32 mouse cellular contexts compared by ENCODE assay signal in genomic region chr3:112331171-112331570, GRCm38 (mm10).
"Had no signal": no experiment of that assay in that cellular context is flagged by ENCODE, and none has a peak within 500 bp of the region (broad histone marks: within the 10 kb centered on the region; RNA-seq: fewer than 3 reads in every experiment).

No protein-coding gene starts in this region.

- H3K36me3 ChIP-seq: limb, embryonic 10.5 days; limb, embryonic 12.5 days; limb, embryonic 13.5 days; limb, embryonic 15.5 days; liver, embryonic 12.5 days; liver, embryonic 13.5 days; liver, embryonic 15.5 days; lung, embryonic 15.5 days; midbrain, embryonic 10.5 days; midbrain, embryonic 12.5 days; midbrain, embryonic 13.5 days; midbrain, embryonic 15.5 days; neural tube, embryonic 12.5 days had no signal

- H3K27ac ChIP-seq: limb, embryonic 10.5 days; limb, embryonic 12.5 days; limb, embryonic 13.5 days; limb, embryonic 15.5 days; liver, embryonic 12.5 days; liver, embryonic 13.5 days; liver, embryonic 14.5 days; liver, embryonic 15.5 days; lung, embryonic 15.5 days; macrophage; midbrain, embryonic 10.5 days; midbrain, embryonic 12.5 days; midbrain, embryonic 13.5 days; midbrain, embryonic 15.5 days; neural tube, embryonic 12.5 days had no signal

- ATAC-seq: liver, embryonic 12.5 days; liver, postnatal 0 days; lung, postnatal 0 days; midbrain, embryonic 13.5 days; midbrain, embryonic 15.5 days; midbrain, embryonic 16.5 days had no signal

- H3K27me3 ChIP-seq: limb, embryonic 12.5 days; limb, embryonic 13.5 days; limb, embryonic 15.5 days; liver, embryonic 12.5 days; liver, embryonic 13.5 days; liver, embryonic 15.5 days; lung, embryonic 15.5 days; megakaryocyte, embryonic 14.5 days; midbrain, embryonic 12.5 days; midbrain, embryonic 13.5 days; midbrain, embryonic 15.5 days; neural tube, embryonic 12.5 days had no signal

- H3K4me2 ChIP-seq: limb, embryonic 12.5 days; limb, embryonic 13.5 days; limb, embryonic 15.5 days; liver, embryonic 11.5 days; liver, embryonic 12.5 days; liver, embryonic 13.5 days; liver, embryonic 15.5 days; lung, embryonic 14.5 days; lung, embryonic 15.5 days; midbrain, embryonic 11.5 days; midbrain, embryonic 12.5 days; midbrain, embryonic 13.5 days; midbrain, embryonic 15.5 days; neural tube, embryonic 12.5 days had no signal

- H3K9ac ChIP-seq: limb, embryonic 12.5 days; limb, embryonic 13.5 days; limb, embryonic 15.5 days; liver, embryonic 12.5 days; liver, embryonic 13.5 days; liver, embryonic 14.5 days; liver, embryonic 15.5 days; liver, postnatal 0 days; lung, embryonic 14.5 days; lung, embryonic 15.5 days; midbrain, embryonic 12.5 days; midbrain, embryonic 13.5 days; midbrain, embryonic 15.5 days; neural tube, embryonic 12.5 days had no signal

- H3K4me3 ChIP-seq: limb, embryonic 10.5 days; limb, embryonic 12.5 days; limb, embryonic 13.5 days; limb, embryonic 15.5 days; liver, embryonic 12.5 days; liver, embryonic 13.5 days; liver, embryonic 15.5 days; lung, embryonic 15.5 days; megakaryocyte, embryonic 14.5 days; midbrain, embryonic 10.5 days; midbrain, embryonic 12.5 days; midbrain, embryonic 13.5 days; midbrain, embryonic 15.5 days; myocyte; neural tube, embryonic 12.5 days had no signal

- H3K4me1 ChIP-seq: limb, embryonic 10.5 days; limb, embryonic 12.5 days; limb, embryonic 13.5 days; limb, embryonic 15.5 days; liver, embryonic 12.5 days; liver, embryonic 13.5 days; liver, embryonic 15.5 days; lung, embryonic 15.5 days; megakaryocyte, embryonic 14.5 days; midbrain, embryonic 10.5 days; midbrain, embryonic 12.5 days; midbrain, embryonic 13.5 days; midbrain, embryonic 15.5 days; neural tube, embryonic 12.5 days had no signal

- DNase-seq: left cerebral cortex, postnatal 4 days; liver; liver, embryonic 13.5 days; liver, postnatal 0 days; lung, adult 18-20 months; lung, adult 2 months; lung, embryonic 14.5 days; lung, postnatal 10 days; lung, postnatal 14 days; lung, postnatal 36 days; lung, postnatal 4 days; midbrain, embryonic 14.5 days had no signal

- H3K9me3 ChIP-seq: limb, embryonic 10.5 days; limb, embryonic 12.5 days; limb, embryonic 13.5 days; limb, embryonic 15.5 days; liver, embryonic 12.5 days; liver, embryonic 13.5 days; liver, embryonic 15.5 days; lung, embryonic 15.5 days; midbrain, embryonic 10.5 days; midbrain, embryonic 12.5 days; midbrain, embryonic 13.5 days; midbrain, embryonic 15.5 days; neural tube, embryonic 12.5 days had no signal
